Mouse (Mus musculus) ES-E14 (cell line): Measurements from ENCODE around the gene Krt82.

ENCODE experiments used
- CHD2 ChIP-seq: IDR thresholded peaks from 2 replicates; pipeline ENCODE4 v1.6.1; 2014; ENCODE audit warnings: mild to moderate bottlenecking, low read depth, low read length, inconsistent platforms
- HCFC1 ChIP-seq: IDR thresholded peaks from 2 replicates; pipeline ENCODE4 v1.6.1; 2012; ENCODE audit warnings: low read length, inconsistent platforms, borderline replicate concordance; ENCODE audit not compliant: insufficient read depth
- MAFK ChIP-seq: IDR thresholded peaks from 2 replicates; pipeline ENCODE4 v1.6.1; 2014; ENCODE audit warnings: mild to moderate bottlenecking, low read depth, low read length, inconsistent platforms; ENCODE audit not compliant: insufficient read depth

DNA sequence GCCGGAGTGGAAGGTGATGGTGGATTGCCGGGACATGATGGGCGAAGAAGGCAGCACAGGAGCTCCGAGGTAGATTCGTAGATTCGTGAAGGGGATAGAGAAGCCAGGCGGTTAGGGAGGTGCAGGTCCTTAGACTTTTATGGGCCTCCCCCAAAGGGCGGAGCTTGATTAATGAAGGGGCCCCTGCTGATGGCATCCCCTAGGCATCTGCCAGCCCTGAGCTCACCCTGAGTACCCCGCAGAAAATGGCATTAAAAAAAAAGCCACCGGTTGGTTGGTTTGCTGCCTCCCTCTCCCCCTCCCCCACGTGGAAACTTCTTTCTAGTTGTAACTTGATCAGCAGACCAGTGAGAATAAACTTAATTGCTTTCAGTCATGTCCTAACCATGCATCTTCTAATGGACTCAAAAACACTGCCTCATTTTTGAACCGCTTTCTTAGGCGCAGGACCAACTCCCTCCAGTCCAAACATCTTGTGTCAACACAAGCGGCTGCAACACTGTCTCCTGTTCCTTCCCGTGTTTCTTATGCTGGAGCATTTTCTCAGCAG is 23.4 kb upstream of the Krt82 start, which contains the start of gene Krt75:
- TF ChIP-seq MAFK (no peak), HCFC1 (no peak), CHD2 (no peak)
